Mouse (Mus musculus): ENCODE data around the gene Ints7. TPM values are rescaled to one million over a fixed set of nuclear protein-coding genes. Genes with fewer than 3 reads are reported as not detected.

Gene Ints7
- polyA plus RNA-seq, 1 experiment from 2014 or later, result 38.2 TPM

DNA sequence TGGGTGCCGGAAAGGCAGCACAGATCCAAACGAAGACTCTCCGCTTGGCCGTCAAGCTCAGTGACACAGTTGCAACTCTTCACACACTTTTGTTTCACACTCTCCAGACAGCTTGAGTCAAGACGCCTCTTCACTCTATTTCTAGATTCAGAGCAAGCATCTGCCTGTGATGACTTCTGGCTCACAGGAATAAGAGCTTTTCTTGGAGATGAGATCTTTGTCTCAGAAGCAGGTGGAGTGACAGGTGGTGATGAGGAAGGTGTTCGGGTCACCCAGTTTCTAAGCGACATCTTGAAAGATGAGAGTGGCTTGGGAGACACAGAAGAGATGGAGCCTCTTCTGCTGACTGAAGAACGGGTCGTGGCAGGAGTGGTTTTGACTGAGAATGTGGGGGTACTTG, 34.4 kb upstream of the Ints7 start:
- WGBS, result 75% methylated on average over 9 of the region's 9 CpGs
- Histone ChIP-seq H3K9ac (ENCODE audit: low read length) (no peak overlapping the region), H3K4me2 (ENCODE audit: low read length) (no peak overlapping the region), H3K27me3 (ENCODE audit: control insufficient read depth, insufficient read depth, low read length) (no peaks in the 10 kb centered on the region), H3K36me3 (ENCODE audit: control insufficient read depth, insufficient read depth, low read length) (peaks cover 59% of the 10 kb centered on the region), H3K4me1 (ENCODE audit: control insufficient read depth in 2 of 2, insufficient read depth in 2 of 2, low read length in 2 of 2) (peaks cover 5 to 17% of the 10 kb centered on the region in 2 experiments), H3K27ac (replicated peaks in 1 of 2; ENCODE audit: control insufficient read depth in 1 of 2, insufficient read depth in 1 of 2, low read depth in 2 of 2, low read length in 2 of 2) (no peak overlapping the region), H3K4me3 (ENCODE audit: control insufficient read depth in 1 of 2, insufficient read depth in 1 of 2, low read depth in 1 of 2, low read length in 2 of 2) (no peak overlapping the region), H3K9me3 (ENCODE audit: control insufficient read depth, low read length) (no peaks in the 10 kb centered on the region)
- no peak for ATAC-seq (ENCODE audit: insufficient number of reproducible peaks, insufficient read depth, low FRiP score, low read depth)

DNA sequence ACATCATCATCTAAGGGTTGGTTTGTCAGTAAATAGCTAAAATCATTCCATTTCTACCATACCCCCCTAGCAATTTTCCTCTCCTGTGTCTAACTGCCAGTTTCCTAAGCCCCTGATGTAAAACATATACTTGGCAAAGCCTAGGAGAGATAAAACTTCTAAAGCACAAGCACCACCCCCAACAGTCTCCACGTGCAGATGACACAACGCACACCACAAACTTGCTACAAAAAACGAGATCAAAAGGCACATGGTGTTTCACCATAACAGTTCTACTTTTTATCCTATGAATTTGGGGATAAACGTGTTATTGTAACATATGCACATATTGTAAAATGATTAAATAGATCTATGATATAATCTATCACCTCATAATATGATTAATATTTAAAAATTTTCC, 33.8 kb upstream of the Ints7 start:
- Histone ChIP-seq H3K9me3 (ENCODE audit: control insufficient read depth, low read length) (no peaks in the 10 kb centered on the region), H3K4me2 (ENCODE audit: low read length) (no peak overlapping the region), H3K9ac (ENCODE audit: low read length) (no peak overlapping the region), H3K27ac (replicated peaks in 1 of 2; ENCODE audit: control insufficient read depth in 1 of 2, insufficient read depth in 1 of 2, low read depth in 2 of 2, low read length in 2 of 2) (no peak overlapping the region), H3K4me3 (ENCODE audit: control insufficient read depth in 1 of 2, insufficient read depth in 1 of 2, low read depth in 1 of 2, low read length in 2 of 2) (no peak overlapping the region), H3K4me1 (ENCODE audit: control insufficient read depth in 2 of 2, insufficient read depth in 2 of 2, low read length in 2 of 2) (peaks cover 5 to 17% of the 10 kb centered on the region in 2 experiments), H3K27me3 (ENCODE audit: control insufficient read depth, insufficient read depth, low read length) (no peaks in the 10 kb centered on the region), H3K36me3 (ENCODE audit: control insufficient read depth, insufficient read depth, low read length) (peaks cover 64% of the 10 kb centered on the region)
- ATAC-seq (ENCODE audit: insufficient number of reproducible peaks, insufficient read depth, low FRiP score, low read depth), result no peak
- 53% methylated on average over 4 of the region's 4 CpGs for WGBS

DNA sequence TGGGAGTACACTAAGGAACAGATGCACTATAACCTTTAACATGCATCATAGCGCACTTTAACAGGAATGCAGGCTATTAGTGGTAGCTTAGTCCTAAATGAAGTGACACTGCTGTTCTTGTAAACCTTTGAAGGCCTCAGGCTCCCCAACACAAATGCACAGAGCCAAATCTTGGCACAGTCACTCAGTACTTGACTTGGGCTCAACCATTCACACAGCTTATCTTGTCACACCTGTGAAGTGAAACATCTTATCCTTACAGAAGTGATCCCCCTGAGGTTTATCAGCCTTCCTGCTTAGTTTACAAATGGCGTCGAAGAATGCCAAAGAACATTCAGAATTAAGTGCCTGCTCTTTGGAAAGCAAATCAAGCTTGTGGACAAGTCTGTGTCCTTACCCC, 31.7 kb upstream of the Ints7 start:
- H3K9ac ChIP-seq (ENCODE audit: low read length), result no peak overlapping the region
- H3K4me1 ChIP-seq (ENCODE audit: control insufficient read depth in 2 of 2, insufficient read depth in 2 of 2, low read length in 2 of 2), result peaks cover 5 to 17% of the 10 kb centered on the region in 2 experiments
- 40% methylated on average over 3 of the region's 3 CpGs for WGBS
- no peak overlapping the region for H3K4me2 ChIP-seq (ENCODE audit: low read length)
- H3K27ac ChIP-seq (replicated peaks in 1 of 2; ENCODE audit: control insufficient read depth in 1 of 2, insufficient read depth in 1 of 2, low read depth in 2 of 2, low read length in 2 of 2), result peak overlapping the region; percentile 1 to 41; a peak in 1 of 4 replicates
- no peak overlapping the region for H3K4me3 ChIP-seq (ENCODE audit: control insufficient read depth in 1 of 2, insufficient read depth in 1 of 2, low read depth in 1 of 2, low read length in 2 of 2)
- H3K36me3 ChIP-seq (ENCODE audit: control insufficient read depth, insufficient read depth, low read length), result peaks cover 65% of the 10 kb centered on the region
- H3K27me3 ChIP-seq (ENCODE audit: control insufficient read depth, insufficient read depth, low read length), result no peaks in the 10 kb centered on the region
- no peaks in the 10 kb centered on the region for H3K9me3 ChIP-seq (ENCODE audit: control insufficient read depth, low read length)
- ATAC-seq (ENCODE audit: insufficient number of reproducible peaks, insufficient read depth, low FRiP score, low read depth), result no peak

DNA sequence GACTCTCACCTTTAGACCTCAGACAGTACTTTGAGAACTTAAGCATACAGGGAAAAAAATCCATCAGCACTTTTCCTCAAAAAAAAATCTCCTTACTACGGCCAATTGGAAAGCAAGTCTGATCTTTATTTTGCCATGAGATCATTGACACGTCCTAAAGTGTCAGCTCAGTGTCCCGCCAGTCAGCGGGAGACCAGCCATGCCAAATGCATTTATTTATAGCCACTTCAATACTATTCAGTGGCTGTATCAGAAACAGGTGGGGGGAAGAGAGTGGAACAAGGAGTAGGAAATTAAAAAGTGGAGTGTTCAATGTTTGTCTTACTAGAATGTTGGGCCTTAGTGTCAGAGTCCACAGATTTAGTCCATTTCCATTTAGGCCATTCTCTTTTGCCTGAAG, 24.6 kb upstream of the Ints7 start:
- H3K4me3 ChIP-seq (ENCODE audit: control insufficient read depth in 1 of 2, insufficient read depth in 1 of 2, low read depth in 1 of 2, low read length in 2 of 2), result no peak overlapping the region
- H3K36me3 ChIP-seq (ENCODE audit: control insufficient read depth, insufficient read depth, low read length), result peaks cover 65% of the 10 kb centered on the region
- 25% methylated on average over 4 of the region's 4 CpGs for WGBS
- H3K27ac ChIP-seq (replicated peaks in 1 of 2; ENCODE audit: control insufficient read depth in 1 of 2, insufficient read depth in 1 of 2, low read depth in 2 of 2, low read length in 2 of 2), result peak overlapping the region in 1 of 2 experiments; percentile 35; a peak in 1 of 4 replicates
- no peak for ATAC-seq (ENCODE audit: insufficient number of reproducible peaks, insufficient read depth, low FRiP score, low read depth)
- H3K9ac ChIP-seq (ENCODE audit: low read length), result no peak overlapping the region
- H3K27me3 ChIP-seq (ENCODE audit: control insufficient read depth, insufficient read depth, low read length), result no peaks in the 10 kb centered on the region
- no peaks in the 10 kb centered on the region for H3K9me3 ChIP-seq (ENCODE audit: control insufficient read depth, low read length)
- peaks cover 0 to 4% of the 10 kb centered on the region in 2 experiments; a peak in 2 of 4 replicates for H3K4me1 ChIP-seq (ENCODE audit: control insufficient read depth in 2 of 2, insufficient read depth in 2 of 2, low read length in 2 of 2)
- peak overlapping the region; percentile 21; the same call in 1 of the 2 replicates for H3K4me2 ChIP-seq (ENCODE audit: low read length)

DNA sequence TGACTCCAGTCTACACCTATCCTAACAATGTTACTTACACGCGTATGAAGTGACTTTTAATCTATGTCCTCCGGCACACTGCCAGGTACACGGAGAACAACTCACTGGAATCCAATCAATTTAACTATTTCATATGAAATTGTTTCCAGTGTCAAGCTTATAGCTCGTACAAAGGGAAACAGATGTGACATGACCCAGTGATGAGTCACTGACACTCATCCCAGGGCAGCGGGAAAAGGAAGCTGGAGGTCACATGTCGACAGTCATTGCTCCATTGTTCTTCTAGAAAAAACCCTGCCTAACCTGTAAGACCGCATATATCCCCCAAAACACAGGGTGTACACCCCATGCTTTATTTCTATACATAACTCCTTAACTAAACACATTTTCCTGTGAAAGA, 18.3 kb upstream of the Ints7 start:
- peaks cover 71% of the 10 kb centered on the region for H3K36me3 ChIP-seq (ENCODE audit: control insufficient read depth, insufficient read depth, low read length)
- no peak overlapping the region for H3K4me3 ChIP-seq (ENCODE audit: control insufficient read depth in 1 of 2, insufficient read depth in 1 of 2, low read depth in 1 of 2, low read length in 2 of 2)
- H3K9me3 ChIP-seq (ENCODE audit: control insufficient read depth, low read length), result no peaks in the 10 kb centered on the region
- 57% methylated on average over 8 of the region's 8 CpGs for WGBS
- H3K4me2 ChIP-seq (ENCODE audit: low read length), result no peak overlapping the region
- no peaks in the 10 kb centered on the region for H3K27me3 ChIP-seq (ENCODE audit: control insufficient read depth, insufficient read depth, low read length)
- ATAC-seq (ENCODE audit: insufficient number of reproducible peaks, insufficient read depth, low FRiP score, low read depth), result peak; percentile 64; the same call in 1 of the 2 replicates
- no peak overlapping the region for H3K27ac ChIP-seq (replicated peaks in 1 of 2; ENCODE audit: control insufficient read depth in 1 of 2, insufficient read depth in 1 of 2, low read depth in 2 of 2, low read length in 2 of 2)
- H3K4me1 ChIP-seq (ENCODE audit: control insufficient read depth in 2 of 2, insufficient read depth in 2 of 2, low read length in 2 of 2), result no peaks in the 10 kb centered on the region; a peak in 1 of 4 replicates
- no peak overlapping the region for H3K9ac ChIP-seq (ENCODE audit: low read length)

- Histone ChIP-seq H3K9ac (ENCODE audit: low read length) (no peak overlapping the region), H3K27me3 (ENCODE audit: control insufficient read depth, insufficient read depth, low read length) (no peaks in the 10 kb centered on the region), H3K9me3 (ENCODE audit: control insufficient read depth, low read length) (no peaks in the 10 kb centered on the region), H3K4me3 (ENCODE audit: control insufficient read depth in 1 of 2, insufficient read depth in 1 of 2, low read depth in 1 of 2, low read length in 2 of 2) (no peak overlapping the region), H3K36me3 (ENCODE audit: control insufficient read depth, insufficient read depth, low read length) (peaks cover 51% of the 10 kb centered on the region), H3K4me2 (ENCODE audit: low read length) (no peak overlapping the region), H3K27ac (replicated peaks in 1 of 2; ENCODE audit: control insufficient read depth in 1 of 2, insufficient read depth in 1 of 2, low read depth in 2 of 2, low read length in 2 of 2) (no peak overlapping the region), H3K4me1 (ENCODE audit: control insufficient read depth in 2 of 2, insufficient read depth in 2 of 2, low read length in 2 of 2) (no peaks in the 10 kb centered on the region)
- 70% methylated on average over 5 of the region's 5 CpGs for WGBS
- no peak for ATAC-seq (ENCODE audit: insufficient number of reproducible peaks, insufficient read depth, low FRiP score, low read depth)
Observed at GRCm38 (mm10) chr1:191559779-191560178, 15.7 kb upstream of the Ints7 start.

- Histone ChIP-seq H3K9ac (ENCODE audit: low read length) (no peak overlapping the region), H3K4me3 (ENCODE audit: control insufficient read depth in 1 of 2, insufficient read depth in 1 of 2, low read depth in 1 of 2, low read length in 2 of 2) (no peak overlapping the region), H3K4me2 (ENCODE audit: low read length) (no peak overlapping the region), H3K27me3 (ENCODE audit: control insufficient read depth, insufficient read depth, low read length) (no peaks in the 10 kb centered on the region), H3K9me3 (ENCODE audit: control insufficient read depth, low read length) (no peaks in the 10 kb centered on the region), H3K36me3 (ENCODE audit: control insufficient read depth, insufficient read depth, low read length) (peaks cover 43% of the 10 kb centered on the region), H3K27ac (replicated peaks in 1 of 2; ENCODE audit: control insufficient read depth in 1 of 2, insufficient read depth in 1 of 2, low read depth in 2 of 2, low read length in 2 of 2) (no peak overlapping the region), H3K4me1 (ENCODE audit: control insufficient read depth in 2 of 2, insufficient read depth in 2 of 2, low read length in 2 of 2) (no peaks in the 10 kb centered on the region)
- 44% methylated on average over 6 of the region's 6 CpGs for WGBS
- ATAC-seq (ENCODE audit: insufficient number of reproducible peaks, insufficient read depth, low FRiP score, low read depth), result no peak
Observed at GRCm38 (mm10) chr1:191562823-191563365, 12.5 kb upstream of the Ints7 start.

DNA sequence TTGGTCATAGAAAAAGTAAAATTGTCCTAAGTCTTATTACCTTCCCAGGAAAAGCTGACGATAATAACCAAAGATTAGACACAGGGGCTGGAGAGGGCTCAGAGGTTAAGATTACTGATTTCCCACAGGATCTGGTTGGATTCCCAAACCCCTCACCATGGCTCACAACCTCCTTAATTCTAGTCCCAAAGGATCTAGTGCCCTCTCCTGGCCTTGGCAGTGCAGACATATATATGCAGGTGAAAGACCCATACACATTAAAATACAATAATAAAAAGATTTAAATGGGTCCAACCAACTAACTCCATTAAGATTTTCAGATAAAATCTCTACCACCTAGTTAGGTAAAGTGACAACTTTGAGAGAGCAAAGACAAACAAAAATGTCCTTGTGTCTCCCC, 7.6 kb upstream of the Ints7 start:
- Histone ChIP-seq H3K27me3 (ENCODE audit: control insufficient read depth, insufficient read depth, low read length) (no peaks in the 10 kb centered on the region), H3K9me3 (ENCODE audit: control insufficient read depth, low read length) (no peaks in the 10 kb centered on the region), H3K4me3 (ENCODE audit: control insufficient read depth in 1 of 2, insufficient read depth in 1 of 2, low read depth in 1 of 2, low read length in 2 of 2) (no peak overlapping the region), H3K36me3 (ENCODE audit: control insufficient read depth, insufficient read depth, low read length) (peaks cover 34% of the 10 kb centered on the region), H3K4me1 (ENCODE audit: control insufficient read depth in 2 of 2, insufficient read depth in 2 of 2, low read length in 2 of 2) (0 out of 4 replicates have a peak, but pooled peaks cover 0 to 4% of the 10 kb centered on the region in 2 experiments), H3K27ac (replicated peaks in 1 of 2; ENCODE audit: control insufficient read depth in 1 of 2, insufficient read depth in 1 of 2, low read depth in 2 of 2, low read length in 2 of 2) (no peak overlapping the region), H3K4me2 (ENCODE audit: low read length) (no peak overlapping the region), H3K9ac (ENCODE audit: low read length) (no peak overlapping the region)
- ATAC-seq (ENCODE audit: insufficient number of reproducible peaks, insufficient read depth, low FRiP score, low read depth), result no peak
- WGBS, result 79% methylated on average over 1 of the region's 1 CpGs

Measured in heart, embryonic 14.5 days (tissue).